Mouse (Mus musculus) forebrain, embryonic 11.5 days (tissue): ENCODE data around the gene Ninj1. TPM values are rescaled to one million over a fixed set of nuclear protein-coding genes. Genes with fewer than 3 reads are reported as not detected.
A peak's percentile ranks its signal among the peaks of the same experiment; 100 is the strongest.

Source experiments
- ATAC-seq: fragments of 200-750 bp; cut with Nextera tagmentation; replicated peaks from 2 replicates; pipeline ENCODE4 v1.8.0; 2017; ENCODE audit warnings: moderate TSS enrichment; ENCODE audit not compliant: low FRiP score
- DNase-seq: peaks from one replicate; pipeline ENCODE4 v3.0.0-alpha.2; 2017; ENCODE audit warnings: low spot score
- H3K27ac ChIP-seq: fragments of 300-500 bp; sonication (generic); 2 replicates; pipeline ENCODE4 v1.5.1; 2014; ENCODE audit warnings: low read depth, low read length
- H3K27me3 ChIP-seq: fragments of 300-500 bp; sonication (generic); 2 replicates; pipeline ENCODE4 v1.6.1; 2014; ENCODE audit warnings: mild to moderate bottlenecking, low read length, mixed read lengths; ENCODE audit not compliant: control insufficient read depth, insufficient read depth
- H3K36me3 ChIP-seq: fragments of 300-500 bp; sonication (generic); 2 replicates; pipeline ENCODE4 v1.6.1; 2014; ENCODE audit warnings: mild to moderate bottlenecking, low read length, moderate library complexity, mixed read lengths; ENCODE audit not compliant: control insufficient read depth, insufficient read depth
- H3K4me1 ChIP-seq: fragments of 300-500 bp; sonication (generic); replicated peaks from 2 replicates; pipeline ENCODE4 v1.6.1; 2014; ENCODE audit warnings: low read length, mixed read lengths; ENCODE audit not compliant: control insufficient read depth, insufficient read depth
- H3K4me2 ChIP-seq: fragments of 300-500 bp; sonication (generic); 2 replicates; pipeline ENCODE4 v1.6.1; 2014; ENCODE audit warnings: low read depth, mild to moderate bottlenecking, low read length, moderate library complexity, mixed read lengths; ENCODE audit not compliant: severe bottlenecking
- H3K4me3 ChIP-seq: fragments of 300-500 bp; sonication (generic); 2 replicates; pipeline ENCODE4 v1.5.1; 2014; ENCODE audit warnings: low read depth, low read length
- H3K9ac ChIP-seq: fragments of 300-500 bp; sonication (generic); 2 replicates; pipeline ENCODE4 v1.6.1; 2014; ENCODE audit warnings: low read length
- H3K9me3 ChIP-seq: fragments of 300-500 bp; sonication (generic); 2 replicates; pipeline ENCODE4 v1.6.1; 2016; ENCODE audit warnings: low read length, mixed read lengths; ENCODE audit not compliant: control insufficient read depth
- WGBS: fragments of 180-500 bp; shearing (Covaris S2); extraction: QIAGEN DNeasy Blood & Tissue Kit; methylation state at CpG from one replicate; pipeline ENCODE4 v1.1.7; 2014; 5-methylcytosine and 5-hydroxymethylcytosine counted together
- polyA plus RNA-seq: library from polyadenylated mRNA; unstranded; fragments of >200 nt; fragmentation: Nextera tagmentation; extraction: Ambion mirVana; gene quantifications from 2 replicates; pipeline ENCODE4 v1.2.1, GENCODE M21; 2014

The Ninj1 gene
- polyA plus RNA-seq, 1 experiment from 2014 or later: 19.6 TPM

DNA sequence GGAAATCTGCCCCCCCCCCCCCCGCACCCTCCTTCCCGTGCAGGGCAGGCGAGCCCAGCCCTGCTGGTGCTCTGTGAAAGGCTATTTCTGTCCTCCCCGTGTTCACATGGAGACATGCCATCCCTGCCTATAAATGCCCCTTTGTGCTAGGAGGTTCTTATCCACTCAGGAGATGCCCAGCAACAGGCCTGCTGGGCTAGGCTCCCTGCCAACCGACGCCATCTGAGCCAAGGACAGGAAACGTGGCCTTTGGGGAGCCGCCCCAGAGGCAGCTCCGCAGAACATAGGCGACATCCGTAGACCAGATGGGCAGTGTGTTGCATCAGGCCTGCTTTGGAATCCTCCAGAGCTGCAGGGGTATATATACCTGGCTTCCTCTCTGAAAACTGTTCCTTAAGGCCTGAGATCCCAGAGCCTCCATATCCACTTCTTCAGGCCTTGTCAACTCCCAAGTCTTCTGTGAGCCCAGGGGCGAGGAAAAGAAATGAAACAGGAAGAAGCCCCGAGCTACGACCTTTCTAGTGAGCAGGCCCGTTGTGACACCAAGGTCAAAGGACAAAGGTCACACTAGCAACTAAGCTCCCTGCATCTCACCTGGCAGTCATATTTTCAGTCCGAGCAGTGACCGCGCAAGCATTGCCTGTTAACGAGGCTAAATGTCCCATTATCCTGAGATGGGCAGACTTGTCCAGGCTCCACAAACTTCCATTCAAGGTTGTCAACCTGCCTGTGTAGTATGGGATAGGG, 8.3 kb upstream of the Ninj1 start:
- no peak overlapping the region for H3K27ac ChIP-seq
- DNase-seq: no peak
- 77% methylated on average over 19 of the region's 19 CpGs for WGBS

DNA sequence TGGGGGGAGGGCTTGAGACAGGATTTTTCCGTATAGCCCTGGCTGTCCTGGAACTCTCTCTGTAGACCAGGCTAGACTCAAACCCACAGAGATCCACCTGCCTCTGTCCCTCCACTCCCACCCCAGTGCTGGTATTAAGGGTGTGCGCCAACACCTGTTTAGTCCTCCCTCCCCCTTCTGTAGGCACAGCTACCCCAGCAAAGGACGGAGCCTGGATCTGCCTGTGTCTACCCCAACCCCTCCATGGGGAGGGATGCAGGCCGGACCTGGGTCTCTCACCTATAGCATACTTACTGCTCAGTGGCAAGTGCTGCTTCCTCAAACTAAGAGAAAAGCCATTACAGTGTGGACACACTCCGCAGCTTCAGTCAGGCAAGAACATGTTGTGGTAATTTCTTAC, 7.0 kb upstream of the Ninj1 start:
- 87% methylated on average over 5 of the region's 5 CpGs for WGBS
- H3K36me3 ChIP-seq: no peaks in the 10 kb centered on the region
- H3K4me2 ChIP-seq: no peak overlapping the region
- H3K9ac ChIP-seq: no peak overlapping the region
- no peak overlapping the region for H3K4me3 ChIP-seq
- ATAC-seq (no peak), DNase-seq (no peak)
- no peaks in the 10 kb centered on the region for H3K4me1 ChIP-seq
- H3K27ac ChIP-seq: no peak overlapping the region
- H3K27me3 ChIP-seq: no peaks in the 10 kb centered on the region
- H3K9me3 ChIP-seq: no peaks in the 10 kb centered on the region

More for the DNA sequence above, 8.3 kb upstream of the Ninj1 start:
- ATAC-seq: no peak
- Histone ChIP-seq H3K4me3 (no peak overlapping the region), H3K4me1 (no peaks in the 10 kb centered on the region), H3K9ac (no peak overlapping the region), H3K4me2 (no peak overlapping the region), H3K9me3 (no peaks in the 10 kb centered on the region), H3K27me3 (no peaks in the 10 kb centered on the region), H3K36me3 (no peaks in the 10 kb centered on the region)

DNA sequence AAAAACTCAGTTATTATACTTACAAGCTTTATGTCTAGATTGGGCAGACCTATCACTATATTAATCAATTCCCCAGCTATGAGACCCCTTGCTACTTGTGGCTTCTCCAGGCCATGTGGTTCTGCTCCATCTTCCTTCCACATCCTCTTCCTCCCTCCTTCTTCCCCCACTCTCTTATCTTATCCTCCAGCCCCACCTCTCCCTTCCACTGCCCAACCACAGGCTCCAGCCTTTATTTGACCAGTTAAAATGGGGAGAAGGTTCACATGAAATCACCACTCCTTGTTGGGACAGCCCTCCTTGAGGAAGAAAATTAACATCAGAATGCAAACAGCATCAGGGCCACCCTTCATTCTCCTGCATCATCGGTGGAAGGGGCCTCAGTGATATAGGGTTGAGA, 6.6 kb upstream of the Ninj1 start:
- Histone ChIP-seq H3K27me3 (no peaks in the 10 kb centered on the region), H3K9me3 (no peaks in the 10 kb centered on the region), H3K27ac (no peak overlapping the region), H3K4me1 (no peaks in the 10 kb centered on the region), H3K4me2 (no peak overlapping the region), H3K4me3 (no peak overlapping the region), H3K36me3 (no peaks in the 10 kb centered on the region), H3K9ac (no peak overlapping the region)
- WGBS: 72% methylated on average over 1 of the region's 1 CpGs
- ATAC-seq (no peak), DNase-seq (no peak)

DNA sequence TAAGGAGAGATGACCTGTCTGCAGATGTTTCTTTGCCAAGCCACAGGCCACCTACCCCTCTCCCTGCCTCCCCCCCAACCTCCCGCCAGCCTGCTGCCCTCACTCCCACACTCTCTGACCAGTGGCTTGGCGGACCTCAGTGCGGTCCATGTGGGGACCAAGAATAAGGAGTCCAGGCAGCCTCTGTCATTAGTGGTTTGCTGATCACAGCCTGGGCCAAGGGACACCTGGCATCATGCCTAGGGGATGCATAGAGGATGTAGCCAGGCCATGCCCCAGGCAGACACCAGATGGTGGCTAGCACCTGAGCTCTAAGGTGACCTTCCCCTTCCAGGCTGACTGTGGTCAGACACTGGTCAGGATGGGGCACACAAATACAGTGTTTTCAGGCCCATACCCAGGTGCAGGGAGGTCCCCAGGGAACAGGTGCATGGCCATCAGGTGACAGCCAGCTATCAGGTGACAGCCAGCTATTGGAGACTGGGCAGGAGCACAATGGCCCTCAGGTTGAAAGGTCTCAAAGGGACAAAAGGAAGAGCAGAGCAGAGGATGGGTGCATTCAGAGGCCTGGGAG, 5.8 kb upstream of the Ninj1 start:
- DNase-seq: no peak
- no peak overlapping the region for H3K4me2 ChIP-seq
- H3K9me3 ChIP-seq: no peaks in the 10 kb centered on the region
- WGBS: 96% methylated on average over 3 of the region's 3 CpGs
- no peak overlapping the region for H3K4me3 ChIP-seq
- H3K4me1 ChIP-seq: no peaks in the 10 kb centered on the region
- ATAC-seq: no peak
- H3K27ac ChIP-seq: no peak overlapping the region
- no peak overlapping the region; the same call in 1 of the 2 replicates for H3K9ac ChIP-seq
- no peaks in the 10 kb centered on the region for H3K27me3 ChIP-seq
- no peaks in the 10 kb centered on the region for H3K36me3 ChIP-seq

DNA sequence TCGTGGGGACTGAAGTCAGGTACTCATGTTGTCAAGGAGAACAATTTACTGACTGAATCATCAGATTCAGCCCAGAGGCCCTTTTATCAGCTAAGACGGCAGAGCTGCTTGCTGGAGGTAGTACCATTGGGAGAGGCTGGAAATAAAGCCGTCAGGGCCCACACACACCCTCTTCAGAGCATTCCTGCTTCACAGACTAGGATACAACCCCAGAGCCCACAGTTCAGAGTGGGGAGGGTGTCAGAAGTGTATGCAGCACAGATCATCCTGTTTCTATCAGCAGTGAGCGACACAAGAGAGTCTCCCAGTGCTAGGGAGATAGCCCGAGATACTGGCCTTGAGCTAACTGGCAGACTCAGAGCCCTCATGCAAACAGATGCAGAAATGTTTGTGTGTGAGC, 4.1 kb upstream of the Ninj1 start:
- Histone ChIP-seq H3K27me3 (no peaks in the 10 kb centered on the region), H3K27ac (no peak overlapping the region), H3K9ac (0 out of 2 replicates have a peak overlapping the region, but pooled peaks have one; percentile 1), H3K4me3 (no peak overlapping the region), H3K4me1 (peaks cover 8% of the 10 kb centered on the region), H3K9me3 (no peaks in the 10 kb centered on the region), H3K4me2 (no peak overlapping the region), H3K36me3 (no peaks in the 10 kb centered on the region)
- DNase-seq (no peak), ATAC-seq (no peak)
- 62% methylated on average over 5 of the region's 5 CpGs for WGBS

DNA sequence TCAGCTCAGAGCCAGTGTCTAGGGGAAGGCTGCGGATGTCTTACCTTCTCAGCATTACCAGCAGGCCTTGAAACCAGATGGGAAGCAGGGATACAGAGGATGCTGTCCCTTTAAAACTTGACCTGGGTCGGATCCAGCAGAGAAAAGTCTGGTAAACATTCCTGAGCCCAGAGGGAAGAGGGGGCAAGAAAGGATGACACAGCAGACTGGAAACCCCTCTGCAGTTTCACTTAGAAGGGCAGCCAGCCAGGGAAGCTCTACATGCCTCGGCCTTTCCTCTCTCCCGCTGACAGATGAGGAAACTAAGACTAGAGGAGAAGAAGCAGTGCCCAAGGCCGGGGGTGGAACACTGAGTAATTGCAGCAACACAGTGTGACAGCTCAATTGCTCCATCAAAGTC, 3.6 kb upstream of the Ninj1 start:
- 64% methylated on average over 5 of the region's 5 CpGs for WGBS
- H3K36me3 ChIP-seq: no peaks in the 10 kb centered on the region
- 0 out of 2 replicates have a peak overlapping the region, but pooled peaks have one; percentile 1 for H3K9ac ChIP-seq
- no peaks in the 10 kb centered on the region for H3K9me3 ChIP-seq
- H3K4me1 ChIP-seq: peaks cover 11% of the 10 kb centered on the region
- ATAC-seq (no peak), DNase-seq (no peak)
- H3K4me2 ChIP-seq: no peak overlapping the region
- no peak overlapping the region for H3K27ac ChIP-seq
- H3K27me3 ChIP-seq: no peaks in the 10 kb centered on the region
- H3K4me3 ChIP-seq: no peak overlapping the region

DNA sequence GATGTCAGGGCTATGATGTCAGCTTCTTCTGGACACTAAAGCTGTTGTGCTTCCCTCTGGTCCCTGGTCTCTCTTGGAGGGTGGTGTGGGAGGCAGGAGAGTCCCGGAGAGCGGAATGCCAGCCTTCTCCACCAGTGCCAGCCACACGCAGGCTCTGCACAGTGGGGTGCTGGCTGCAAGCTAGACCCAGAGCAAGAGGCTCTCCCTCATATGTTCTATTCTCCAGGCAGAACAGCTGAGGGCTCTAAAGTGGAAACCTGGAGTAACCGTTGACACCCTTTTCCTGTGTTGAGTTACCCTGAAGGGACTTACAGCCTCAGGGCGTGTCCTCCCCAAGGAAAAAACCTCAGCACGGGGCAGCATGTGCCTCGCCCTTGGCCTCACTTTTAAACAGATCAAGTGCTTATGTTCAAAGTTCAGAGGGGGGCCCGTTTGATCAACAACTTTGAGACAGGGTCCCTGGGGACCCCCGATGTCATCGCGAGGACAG, 442 bp upstream of the Ninj1 start:
- Histone ChIP-seq H3K4me1 (peaks cover 11% of the 10 kb centered on the region), H3K4me3 (peak overlapping the region; percentile 72; the same call in 1 of the 2 replicates), H3K27ac (no peak overlapping the region), H3K36me3 (no peaks in the 10 kb centered on the region), H3K4me2 (peak overlapping the region; percentile 100; the same call in 1 of the 2 replicates), H3K27me3 (no peaks in the 10 kb centered on the region), H3K9ac (peak overlapping the region; percentile 39), H3K9me3 (no peaks in the 10 kb centered on the region)
- ATAC-seq (peak; percentile 32; the same call in 1 of the 2 replicates), DNase-seq (no peak)
- WGBS: 13% methylated on average over 11 of the region's 11 CpGs

DNA sequence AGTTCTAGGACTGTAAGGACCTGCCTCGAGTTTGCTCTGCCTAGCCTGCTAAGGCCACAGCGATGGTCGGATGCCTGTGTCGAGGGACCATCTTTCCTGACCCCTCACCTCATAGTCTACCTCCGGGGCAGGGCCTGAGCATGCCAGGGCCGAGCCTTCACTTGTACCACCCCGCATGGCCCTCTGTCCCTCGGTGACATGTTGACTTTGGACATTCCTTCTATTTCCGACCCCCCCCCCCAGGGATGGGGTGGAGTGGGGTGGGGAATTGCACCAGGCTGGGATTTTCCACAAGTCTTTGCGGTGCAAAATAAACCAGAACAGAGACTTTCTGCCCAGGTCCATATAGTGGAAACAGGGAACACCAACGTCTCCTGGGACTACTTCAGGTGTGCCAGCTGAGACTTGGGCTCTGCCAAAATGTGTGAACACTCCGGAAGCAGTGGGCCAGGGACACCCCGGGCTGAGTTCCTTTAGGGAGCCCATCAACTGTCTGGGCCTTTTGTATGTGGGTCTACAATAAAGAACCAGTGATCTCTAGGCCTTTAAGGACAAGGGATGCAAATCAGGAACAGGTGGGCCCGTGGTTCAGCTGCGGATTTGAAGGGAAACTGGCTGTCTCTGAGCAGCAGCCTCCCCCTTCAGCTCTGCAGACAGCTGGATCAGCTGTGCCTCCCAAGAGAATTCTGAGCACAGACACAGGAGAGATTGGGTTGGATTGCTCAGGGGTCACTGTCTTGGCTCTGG, 1.1 kb downstream of the Ninj1 start:
- peak; percentile 28 for ATAC-seq
- WGBS: 28% methylated on average over 15 of the region's 15 CpGs
- H3K4me2 ChIP-seq: peak overlapping the region; percentile 100
- no peaks in the 10 kb centered on the region for H3K36me3 ChIP-seq
- no peaks in the 10 kb centered on the region for H3K27me3 ChIP-seq
- peak overlapping the region; percentile 72 for H3K4me3 ChIP-seq
- no peak for DNase-seq
- H3K27ac ChIP-seq: no peak overlapping the region
- peak overlapping the region; percentile 39 for H3K9ac ChIP-seq
- peaks cover 11% of the 10 kb centered on the region for H3K4me1 ChIP-seq
- H3K9me3 ChIP-seq: no peaks in the 10 kb centered on the region
